Mouse (Mus musculus): Measurements from ENCODE around the gene Ssc4d.
A peak's percentile ranks its signal among the peaks of the same experiment; 100 is the strongest.

Gene Ssc4d

DNA sequence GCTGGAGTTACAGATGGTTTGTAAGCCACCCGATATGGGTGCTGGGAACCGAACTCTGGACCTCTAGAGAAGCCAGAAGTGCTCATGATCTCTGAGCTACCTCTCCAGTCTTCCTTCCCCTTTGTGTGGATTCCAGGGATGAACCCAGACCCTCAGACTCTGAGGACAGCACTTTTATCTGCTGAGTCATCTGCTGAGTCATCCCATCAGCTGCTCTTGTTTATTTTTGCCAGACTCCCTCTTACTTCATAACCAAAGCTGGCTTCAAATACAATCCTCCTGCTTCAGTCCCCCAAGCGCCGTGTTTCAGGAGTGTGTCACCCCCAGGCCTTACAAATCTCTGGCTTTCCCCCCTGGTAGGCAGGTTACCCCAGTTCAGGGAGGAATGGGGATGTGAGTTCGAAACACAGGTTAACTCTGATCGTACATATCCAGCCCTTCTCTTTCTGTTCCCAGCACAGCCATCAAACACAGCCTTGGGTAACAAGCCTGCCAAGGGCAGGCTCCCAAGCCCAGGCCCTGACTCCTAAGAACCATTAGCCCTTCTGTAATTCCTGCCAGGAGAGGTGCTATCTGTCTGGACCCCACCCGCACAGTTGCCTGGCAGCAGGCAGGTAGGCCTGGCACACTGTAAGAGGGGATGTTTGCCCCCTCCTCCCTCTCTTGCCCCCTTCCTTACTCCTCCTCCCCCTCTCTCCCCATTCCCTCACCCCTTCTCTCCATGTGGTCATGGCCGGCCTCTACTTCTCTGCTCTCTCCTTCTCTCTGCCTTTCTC lies 1.8 kb upstream of the Ssc4d start:
- no peak for DNase-seq (ENCODE audit: low spot score)

DNA sequence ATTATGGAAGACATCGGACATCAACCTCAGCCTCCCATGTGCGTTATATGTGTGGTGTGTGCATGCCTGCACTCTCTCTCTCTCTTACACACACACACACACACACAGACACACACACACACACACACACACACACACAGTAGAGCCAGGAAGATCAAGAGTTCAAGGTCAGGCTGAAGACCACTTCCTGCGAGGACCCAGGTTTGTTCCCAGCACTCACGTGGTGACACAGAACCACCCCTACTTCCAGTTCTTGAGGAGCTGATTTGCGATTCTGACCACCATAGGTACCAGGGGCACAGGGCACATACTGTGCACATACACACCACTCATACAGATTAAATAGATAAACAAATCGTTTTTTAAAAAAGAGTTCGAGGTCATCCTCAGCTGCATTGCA lies 2.5 kb downstream of the Ssc4d start:
- no peak for DNase-seq (ENCODE audit: low spot score)

DNA sequence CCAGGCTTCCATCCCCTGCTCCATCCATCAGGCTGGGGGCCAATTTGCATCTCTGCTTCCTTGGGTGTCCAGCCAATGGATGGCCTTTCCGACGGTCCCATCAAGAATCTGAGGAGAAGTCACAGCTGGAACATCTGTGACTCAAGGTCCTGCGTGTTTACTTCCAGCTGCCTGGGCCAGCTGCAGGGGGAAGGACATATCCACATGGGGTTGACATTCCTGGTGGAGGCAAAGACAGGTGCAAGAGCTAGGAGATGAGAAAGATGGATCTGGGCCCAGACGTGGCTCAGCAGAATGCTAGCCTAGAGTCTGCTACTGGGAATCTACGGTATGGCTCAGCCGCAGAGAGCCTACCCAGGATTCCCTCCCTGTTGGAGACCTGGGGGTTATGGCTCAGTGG lies 4.1 kb downstream of the Ssc4d start:
- DNase-seq (ENCODE audit: low spot score), result no peak

DNA sequence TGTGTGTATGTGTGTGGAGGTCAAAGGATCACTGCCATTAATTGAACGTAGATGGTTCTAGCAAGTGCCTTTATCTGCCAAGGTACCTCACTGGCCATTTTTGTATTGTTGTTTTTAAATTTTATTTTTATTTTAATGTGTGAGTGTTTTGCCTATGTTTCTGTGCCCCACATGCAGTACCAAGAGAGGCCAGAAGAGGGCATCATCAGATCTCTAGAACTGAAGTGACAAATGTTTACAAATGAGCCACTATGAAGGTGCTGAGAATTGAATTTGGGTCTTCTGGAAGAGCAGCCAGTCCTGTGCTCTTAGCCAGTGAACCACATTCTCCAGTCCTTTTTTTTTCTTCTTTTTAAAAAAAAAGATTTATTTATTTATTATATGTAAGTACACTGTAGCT lies 5.5 kb downstream of the Ssc4d start:
- no peak for DNase-seq (ENCODE audit: low spot score)

DNA sequence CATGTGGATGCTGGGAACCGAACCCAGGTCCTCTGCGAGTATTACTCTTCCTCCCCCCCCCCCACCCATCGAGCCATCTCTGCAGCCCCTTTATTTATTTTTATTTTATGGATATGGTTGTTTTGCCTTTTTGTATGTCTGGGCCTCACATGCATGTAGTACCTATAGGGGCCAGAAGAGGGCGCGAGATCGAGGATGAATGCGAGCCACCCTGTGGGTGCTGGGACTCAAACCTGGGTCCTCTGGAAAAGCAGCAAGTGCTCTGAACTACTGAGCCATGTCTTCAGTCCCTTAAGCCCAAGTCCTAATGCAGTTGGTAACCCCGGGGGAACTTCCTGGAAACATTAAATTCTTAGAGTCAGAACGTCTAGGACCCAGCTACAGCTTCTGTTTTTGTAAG lies 7.5 kb downstream of the Ssc4d start:
- no peak for DNase-seq (ENCODE audit: low spot score)

DNA sequence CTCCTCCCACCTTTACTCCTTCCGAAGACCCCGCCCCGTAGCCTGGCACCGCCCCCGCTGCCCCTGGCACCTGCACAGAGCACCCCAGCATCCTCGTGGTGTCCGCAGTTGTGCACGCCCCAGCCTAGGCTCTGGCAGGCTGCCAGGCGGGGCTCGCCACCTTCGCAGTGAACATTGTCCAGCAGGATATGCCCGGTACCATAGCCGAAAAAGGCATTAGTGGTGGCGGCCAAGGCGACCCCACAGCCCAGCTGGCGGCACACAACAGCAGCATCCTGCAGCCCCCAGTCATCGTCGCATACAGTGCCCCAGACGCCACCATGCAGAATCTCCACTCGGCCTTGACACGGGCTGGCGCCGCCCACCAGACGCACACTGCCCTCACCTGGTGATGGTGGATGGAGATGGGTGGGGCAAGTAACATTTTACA lies 8.8 kb downstream of the Ssc4d start:
- DNase-seq (ENCODE audit: low spot score), result peak; percentile 34

DNA sequence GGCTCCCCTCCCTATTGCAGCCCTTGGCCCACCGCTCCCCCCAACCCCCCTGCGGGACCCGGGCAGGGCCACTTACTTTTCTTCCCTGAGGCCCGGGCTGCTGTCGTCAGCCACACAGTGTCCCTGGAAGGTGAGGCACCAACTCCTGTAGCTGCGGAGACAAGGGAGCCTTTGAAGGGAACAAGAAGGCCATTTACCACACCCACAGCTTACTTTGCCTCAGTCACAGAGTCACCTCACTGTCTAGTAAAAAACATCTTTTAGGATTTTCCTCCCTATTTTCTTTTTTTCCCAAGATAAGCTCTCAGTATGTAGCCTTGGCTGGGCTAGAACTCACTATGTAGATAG lies 11.1 kb downstream of the Ssc4d start:
- no peak for DNase-seq (ENCODE audit: low spot score)

DNA sequence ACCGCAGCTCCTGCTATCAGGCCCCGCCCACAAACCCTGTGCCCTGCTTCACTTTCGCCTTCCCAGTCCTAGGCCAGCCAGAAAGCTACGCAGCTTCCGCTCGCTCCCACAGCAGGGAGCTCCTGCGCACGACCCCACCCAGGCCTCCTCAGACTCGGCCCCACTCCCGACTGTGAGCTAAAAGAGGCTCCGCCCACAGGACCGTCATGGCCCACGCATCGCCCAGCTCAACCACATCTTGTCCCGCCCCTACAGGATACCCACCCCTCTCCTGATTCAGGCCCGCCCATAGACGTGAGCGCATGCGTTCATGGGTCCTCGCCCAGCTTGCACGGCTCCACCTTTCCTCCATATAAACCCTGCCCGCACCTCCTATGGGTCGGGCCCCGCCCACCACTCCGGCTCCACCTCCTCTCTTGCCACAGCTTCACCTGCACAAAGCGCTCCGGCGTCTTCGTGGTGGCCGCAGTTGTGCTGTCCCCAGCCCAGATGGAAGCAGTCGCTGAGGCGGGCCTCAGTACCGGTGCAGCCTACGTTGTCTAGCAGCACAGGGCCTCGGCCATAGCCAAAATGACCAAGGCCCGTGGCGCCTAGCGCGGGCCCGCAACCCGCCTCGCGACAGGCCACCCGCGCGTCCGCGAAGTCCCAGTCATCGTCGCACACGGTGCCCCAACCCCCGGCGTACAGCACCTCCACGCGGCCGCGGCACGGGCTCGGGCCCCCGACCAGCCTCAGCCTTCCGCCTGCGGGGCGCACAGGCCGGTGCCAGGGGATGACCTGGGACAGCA lies 11.6 kb downstream of the Ssc4d start:
- DNase-seq (ENCODE audit: low spot score), result peak; percentile 83

DNA sequence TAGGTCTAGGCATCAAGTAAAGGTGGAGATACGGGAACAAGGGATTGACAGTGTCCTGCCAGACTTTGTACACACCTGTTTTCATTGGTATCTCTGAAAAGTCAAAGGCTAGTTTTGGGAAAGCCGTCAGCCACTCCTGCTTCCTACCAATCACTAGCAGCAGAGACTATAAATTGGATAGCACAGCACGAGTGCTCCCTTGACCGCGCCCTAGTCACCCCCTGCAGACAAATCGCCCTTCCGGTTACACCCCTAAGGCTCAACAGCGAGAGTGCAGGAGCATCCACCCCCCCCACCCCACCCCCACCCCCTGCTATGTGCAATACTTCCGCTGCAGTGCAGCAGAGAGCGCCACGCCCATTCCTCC lies 12.2 kb downstream of the Ssc4d start:
- DNase-seq (ENCODE audit: low spot score), result no peak

DNA sequence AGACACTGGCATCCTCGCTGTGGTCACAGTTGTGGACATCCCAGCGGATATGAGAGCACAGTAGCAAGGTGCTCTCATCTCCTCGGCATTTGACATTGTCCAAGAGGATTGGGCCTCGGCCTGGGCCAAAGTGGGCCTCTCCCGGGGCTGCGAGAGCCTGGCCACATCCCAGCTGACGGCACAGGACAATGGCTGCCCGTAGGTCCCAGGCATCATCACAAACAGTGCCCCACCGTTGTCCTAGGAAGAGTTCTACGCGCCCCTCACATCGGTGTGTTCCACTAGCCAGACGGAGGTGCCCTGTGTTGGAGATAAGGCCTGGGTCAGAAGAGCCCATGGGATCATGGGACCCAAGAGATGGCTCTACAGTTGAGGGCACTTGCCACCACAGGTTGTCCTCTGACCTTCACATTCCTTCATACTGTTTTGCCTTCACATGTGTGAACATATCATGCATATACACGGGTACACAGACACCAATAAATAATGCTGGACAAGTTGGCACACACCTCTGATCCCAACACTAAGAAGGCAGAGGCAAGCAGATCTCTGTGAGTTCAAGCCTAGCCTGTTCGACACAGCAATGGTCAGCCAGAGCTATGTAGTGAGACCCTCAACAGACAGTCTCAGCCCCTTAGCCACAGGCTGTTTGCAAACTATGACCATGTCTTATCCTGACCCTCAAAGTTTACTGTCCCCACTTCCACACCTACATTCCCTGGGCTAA lies 13.3 kb downstream of the Ssc4d start:
- no peak for DNase-seq (ENCODE audit: low spot score)

DNA sequence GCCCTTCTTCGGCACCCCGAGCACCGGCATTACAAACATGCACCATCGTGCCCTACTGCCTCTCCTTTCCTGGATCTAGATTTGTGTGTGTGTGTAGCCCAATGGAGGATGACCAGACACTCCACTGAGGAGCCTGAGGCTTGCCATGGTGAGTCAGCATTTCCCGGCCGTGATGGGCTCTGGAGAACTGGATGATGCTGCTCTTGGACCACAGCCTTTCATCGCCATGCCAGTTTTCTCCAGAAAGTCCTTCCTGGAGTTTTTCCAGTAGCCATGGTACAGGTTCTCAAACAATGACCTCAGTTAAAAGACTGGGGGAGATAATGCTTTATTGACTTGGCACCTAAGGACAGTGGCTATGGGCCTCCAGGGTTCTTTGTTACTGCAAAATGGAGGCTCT lies 14.4 kb downstream of the Ssc4d start:
- no peak for DNase-seq (ENCODE audit: low spot score)

DNA sequence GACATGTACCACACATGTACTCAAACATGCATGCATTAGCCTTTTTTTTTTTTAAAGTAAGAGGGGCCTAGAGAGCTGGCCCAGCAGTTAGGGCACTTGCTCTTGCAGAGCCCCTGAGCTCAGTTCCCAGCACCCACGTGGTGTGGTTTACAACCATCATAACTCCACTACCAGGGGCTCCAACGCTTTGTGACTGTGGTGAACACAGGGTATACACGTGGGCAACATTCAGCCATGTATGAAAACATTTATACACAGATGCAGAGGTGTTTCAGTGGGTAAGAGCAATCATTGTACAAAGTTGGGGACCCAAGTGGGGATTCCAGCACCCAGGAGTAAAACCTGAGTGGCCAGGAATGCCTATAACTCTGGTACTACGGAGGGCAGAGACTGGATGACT lies 16.0 kb downstream of the Ssc4d start:
- DNase-seq (ENCODE audit: low spot score), result no peak

DNA sequence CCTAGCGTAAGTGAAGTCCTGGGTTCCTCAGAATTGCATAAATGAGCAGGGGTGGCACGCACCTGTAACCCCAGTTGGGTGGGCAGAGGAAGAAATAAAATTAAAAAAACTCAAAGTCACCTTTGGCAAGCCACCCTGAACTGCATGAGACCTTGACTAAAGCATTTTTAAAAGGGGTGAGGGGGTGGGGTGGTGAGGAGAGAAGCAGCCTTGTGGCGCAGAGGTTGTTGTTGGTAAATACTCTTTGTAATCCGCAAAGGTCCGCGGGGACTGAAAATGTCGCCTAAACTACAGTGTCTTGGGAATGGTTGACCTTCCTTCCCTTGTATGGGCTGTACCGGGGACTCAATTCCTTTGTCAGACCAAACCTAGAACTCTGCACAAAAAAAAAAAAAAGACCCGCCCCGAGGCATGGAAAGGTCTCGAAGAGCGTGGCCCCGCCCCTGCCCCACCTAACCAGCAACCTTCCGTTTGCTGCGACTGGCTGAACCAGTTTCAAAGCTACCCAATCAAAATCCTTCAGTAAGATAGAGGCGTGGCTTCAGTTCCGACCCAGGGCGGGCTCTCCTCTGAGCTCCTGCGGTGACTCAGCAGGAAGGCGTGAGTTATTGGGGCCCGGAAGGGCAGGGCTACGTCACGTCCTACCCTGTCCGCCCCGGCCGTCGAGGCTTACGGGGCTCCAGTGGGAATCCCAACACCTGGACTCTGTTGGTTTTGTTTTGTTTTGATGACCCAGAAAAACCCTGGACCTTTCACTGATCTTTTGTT lies 16.9 kb downstream of the Ssc4d start:
- peak; percentile 70 for DNase-seq (ENCODE audit: low spot score)

DNA sequence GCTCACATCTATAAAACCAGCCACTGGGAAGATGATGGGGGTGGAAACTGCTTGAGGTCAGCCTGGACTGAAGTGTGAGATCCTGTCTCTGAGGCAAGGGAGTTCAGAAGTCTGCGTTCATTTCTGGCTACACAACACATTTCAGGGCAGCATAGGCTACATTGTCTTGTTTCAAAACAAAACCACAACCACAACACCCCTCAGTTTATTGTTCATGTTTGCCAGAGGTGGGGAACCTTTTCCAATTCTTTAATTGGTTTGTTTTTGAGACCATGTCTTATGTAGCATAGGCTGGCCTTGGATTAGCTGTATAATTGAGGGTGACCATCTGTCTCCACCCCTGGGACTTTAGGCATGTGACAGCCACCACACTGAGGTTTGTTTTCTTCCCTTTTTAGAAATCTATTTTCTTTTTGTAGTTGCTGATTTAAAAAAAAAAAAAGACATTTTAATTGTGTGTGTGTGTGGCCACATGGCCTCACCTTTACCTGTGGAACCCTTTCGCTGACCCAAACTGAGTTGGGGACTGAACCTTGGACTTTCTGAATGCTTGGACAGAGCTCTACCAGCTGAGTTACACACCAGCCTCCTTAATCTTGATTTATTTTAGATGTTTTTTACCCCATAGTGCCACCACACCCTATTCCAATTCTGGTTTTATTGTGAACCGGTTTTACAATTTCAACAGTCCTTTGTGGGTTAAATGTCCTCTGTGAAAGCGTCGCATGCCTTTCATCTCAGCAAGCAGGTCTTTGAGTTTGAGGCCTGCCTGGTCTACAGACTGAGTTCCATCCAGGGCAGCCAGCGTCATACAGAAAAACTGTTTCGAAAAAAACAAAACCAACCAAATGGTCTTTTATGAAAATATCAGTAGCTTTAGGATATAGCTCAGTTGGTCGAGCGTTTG lies 17.8 kb downstream of the Ssc4d start:
- DNase-seq (ENCODE audit: low spot score), result no peak

DNA sequence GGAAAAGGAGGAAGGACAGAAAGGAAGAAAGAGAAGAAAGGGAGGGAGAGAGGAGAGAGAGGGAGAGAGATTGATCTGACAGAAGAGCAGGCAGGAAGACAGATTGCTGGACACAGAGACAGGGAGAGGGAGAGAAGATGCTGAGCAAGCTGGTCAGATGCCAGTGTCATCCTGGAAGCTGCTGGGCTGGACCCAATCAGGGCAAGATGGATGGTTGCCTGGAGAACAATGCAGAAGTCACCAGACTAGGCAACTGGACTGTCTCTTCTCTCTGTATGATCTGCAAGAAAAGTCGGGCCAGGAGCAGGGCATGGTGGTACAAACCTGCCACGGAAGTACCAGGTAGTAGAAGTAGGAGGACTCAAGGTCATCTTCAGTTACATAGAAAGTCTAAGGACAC lies 21.5 kb downstream of the Ssc4d start:
- DNase-seq (ENCODE audit: low spot score), result no peak

DNA sequence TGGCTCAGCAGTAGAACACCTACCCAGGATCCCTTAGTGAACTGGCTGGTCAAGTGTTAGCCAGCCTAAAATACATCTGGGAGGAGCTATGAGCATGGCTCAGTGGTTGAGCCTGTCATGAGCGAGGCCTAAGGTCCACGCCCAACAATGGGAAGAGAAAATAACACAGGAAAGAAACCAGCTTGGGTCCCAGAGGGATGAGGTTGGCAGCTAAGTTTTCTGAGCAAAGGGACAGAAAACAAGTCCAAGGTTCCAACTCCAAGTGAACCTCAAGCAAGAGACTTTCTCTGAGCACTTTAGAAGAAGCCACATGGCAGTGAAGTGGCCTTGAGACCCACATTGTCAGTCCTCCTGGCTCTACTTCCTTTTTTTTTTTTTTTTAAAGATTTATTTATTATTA lies 22.7 kb downstream of the Ssc4d start:
- DNase-seq (ENCODE audit: low spot score), result no peak

DNA sequence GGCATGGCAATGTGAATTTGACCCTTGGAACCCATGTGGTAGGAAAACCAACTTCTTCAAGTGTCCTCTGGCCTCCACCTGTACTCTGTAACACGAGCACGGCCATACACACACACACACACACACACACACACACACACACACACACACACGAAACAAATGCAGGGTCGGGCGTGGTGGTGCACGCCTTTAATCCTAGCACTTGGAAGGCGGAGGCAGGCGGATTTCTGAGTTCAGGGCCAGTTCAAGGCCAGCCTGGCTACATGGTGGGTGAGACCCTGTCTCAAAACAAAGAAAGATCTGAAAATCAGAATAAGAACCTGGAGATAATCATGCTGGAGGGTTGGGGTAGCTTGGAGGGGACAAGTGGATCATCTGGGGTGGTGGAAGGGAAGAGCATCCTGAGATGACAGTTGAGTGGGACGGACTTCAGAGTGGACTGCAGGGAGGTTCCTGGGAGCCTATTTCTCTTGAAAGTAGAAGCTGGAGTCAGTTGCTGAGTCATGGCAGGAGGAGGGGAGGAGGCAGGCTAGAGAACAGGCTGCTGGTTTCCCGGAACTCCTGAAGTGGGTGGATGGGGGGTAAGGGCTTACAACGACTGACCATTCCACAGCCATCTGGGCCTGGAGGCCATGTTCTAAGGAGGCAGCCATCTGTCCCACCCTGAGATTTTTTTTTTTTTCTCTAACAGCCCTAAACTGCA lies 23.5 kb downstream of the Ssc4d start:
- DNase-seq (ENCODE audit: low spot score), result no peak

DNA sequence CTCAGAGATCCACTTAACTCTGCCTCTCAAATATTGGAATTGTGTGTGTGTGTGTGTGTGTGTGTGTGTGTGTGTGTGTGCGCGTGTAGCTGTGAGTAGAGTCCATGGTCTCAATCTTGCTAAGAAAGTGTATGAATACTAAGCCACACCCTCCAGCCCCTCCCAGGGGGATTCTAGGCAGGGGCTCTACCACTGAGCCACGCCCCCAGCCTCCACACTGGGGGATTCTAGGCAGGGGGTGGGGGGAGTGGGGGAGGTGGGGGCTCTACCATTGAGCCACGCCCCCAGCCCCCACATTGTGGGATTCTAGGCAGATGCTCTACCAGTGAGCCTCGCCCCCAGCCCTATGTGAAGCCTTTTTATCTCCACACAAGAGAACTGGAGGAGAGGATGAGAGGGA lies 27.7 kb downstream of the Ssc4d start:
- DNase-seq (ENCODE audit: low spot score), result no peak

DNA sequence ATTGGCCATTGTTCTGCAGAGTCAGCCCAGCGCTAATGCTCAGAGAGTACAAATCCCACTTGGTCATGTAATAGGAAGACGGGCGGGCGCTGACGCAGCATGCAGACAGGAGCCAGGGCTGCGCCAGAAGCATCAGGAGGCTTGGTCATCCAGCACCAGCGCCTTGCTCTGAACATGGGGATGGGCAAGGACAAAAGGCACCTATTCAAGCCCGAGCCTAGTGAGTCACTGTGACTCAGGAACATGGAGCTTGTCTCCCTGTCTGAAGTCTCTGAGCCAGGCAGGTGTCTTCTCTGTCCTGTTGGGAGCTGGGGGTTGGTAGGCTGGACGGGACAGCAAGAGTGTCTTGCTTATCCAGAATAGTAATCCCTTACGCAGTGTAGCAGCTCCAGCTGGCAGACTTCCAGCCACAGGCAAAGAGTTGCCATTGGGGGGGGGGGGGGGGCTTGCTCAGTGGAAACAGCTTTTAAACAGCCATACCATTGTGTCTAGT lies 28.4 kb downstream of the Ssc4d start:
- DNase-seq (ENCODE audit: low spot score), result no peak

DNA sequence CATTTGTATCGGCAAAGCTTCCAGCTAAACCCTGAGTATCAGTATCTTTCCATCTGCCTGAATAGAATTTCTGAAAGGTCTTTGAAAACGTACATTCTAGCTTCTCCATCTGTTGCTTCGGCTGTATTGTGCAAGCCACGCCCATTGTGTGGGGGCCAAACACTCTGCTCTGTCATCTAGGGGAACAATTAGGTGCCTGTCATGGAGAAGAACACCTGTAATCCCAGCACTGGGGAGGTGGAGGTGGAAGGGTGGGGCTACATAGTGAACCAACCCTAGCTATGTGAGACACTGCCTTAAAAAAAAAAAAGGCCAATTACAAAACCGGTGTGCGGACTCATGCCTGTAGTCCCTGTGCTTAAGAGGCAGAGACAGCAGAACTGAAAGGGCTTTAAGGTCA lies 31.6 kb downstream of the Ssc4d start:
- no peak for DNase-seq (ENCODE audit: low spot score)

DNA sequence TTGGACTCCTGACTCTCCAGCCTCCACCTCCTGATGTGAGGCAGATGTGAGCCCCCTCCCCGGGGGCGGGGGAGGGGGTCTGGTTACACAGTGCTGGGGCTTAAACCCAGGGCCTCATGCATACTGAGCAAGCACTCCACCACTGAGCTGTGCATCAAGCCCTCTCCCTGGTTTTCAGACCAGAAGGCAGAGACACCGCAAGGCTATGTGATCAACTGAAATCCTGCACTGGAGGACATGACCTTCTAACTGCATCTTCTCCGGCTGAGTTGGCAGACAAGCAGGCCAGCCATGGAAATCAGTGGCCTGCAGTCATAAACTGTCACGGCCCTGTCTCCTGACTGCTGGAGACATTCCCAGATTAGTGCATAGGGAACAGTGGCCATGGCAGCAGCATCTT lies 33.7 kb downstream of the Ssc4d start:
- no peak for DNase-seq (ENCODE audit: low spot score)
